Mouse (Mus musculus) forebrain, postnatal 0 days (tissue): ENCODE results near the gene Nfatc4. TPM values are rescaled to one million over a fixed set of nuclear protein-coding genes. Genes with fewer than 3 reads are reported as not detected.

Experiments
- ATAC-seq: fragments of 200-750 bp; cut with Nextera tagmentation; 2 replicates; pipeline ENCODE4 v1.8.0; 2017; ENCODE audit warnings: mild to moderate bottlenecking, moderate library complexity
- DNase-seq: peaks from one replicate; pipeline ENCODE4 v3.0.0-alpha.2; 2015
- H3K27ac ChIP-seq: fragments of 300-500 bp; sonication (generic); 2 replicates; pipeline ENCODE4 v1.5.1; 2014; ENCODE audit warnings: low read depth, mild to moderate bottlenecking, antibody characterized with exemption, low read length, moderate library complexity, mixed read lengths
- H3K27me3 ChIP-seq: fragments of 300-500 bp; sonication (generic); 2 replicates; pipeline ENCODE4 v1.6.1; 2014; ENCODE audit warnings: mild to moderate bottlenecking, low read length, mixed read lengths; ENCODE audit not compliant: insufficient read depth
- H3K36me3 ChIP-seq: fragments of 300-500 bp; sonication (generic); 2 replicates; pipeline ENCODE4 v1.6.1; 2014; ENCODE audit warnings: mild to moderate bottlenecking, moderate library complexity; ENCODE audit not compliant: insufficient read depth
- H3K4me1 ChIP-seq: fragments of 300-500 bp; sonication (generic); 2 replicates; pipeline ENCODE4 v1.6.1; 2014; ENCODE audit warnings: antibody characterized with exemption; ENCODE audit not compliant: insufficient read depth
- H3K4me2 ChIP-seq: fragments of 300-500 bp; sonication (generic); 2 replicates; pipeline ENCODE4 v1.6.1; 2014; ENCODE audit warnings: low read depth, mild to moderate bottlenecking, moderate library complexity
- H3K4me3 ChIP-seq: fragments of 300-500 bp; sonication (generic); 2 replicates; pipeline ENCODE4 v1.5.1; 2014; ENCODE audit warnings: low read depth, low read length, mixed read lengths
- H3K9ac ChIP-seq: fragments of 300-500 bp; sonication (generic); 2 replicates; pipeline ENCODE4 v1.6.1; 2014; ENCODE audit warnings: mild to moderate bottlenecking
- H3K9me3 ChIP-seq: fragments of 300-500 bp; sonication (generic); 2 replicates; pipeline ENCODE4 v1.6.1; 2016; ENCODE audit warnings: low read length
- CTCF ChIP-seq: sonication (generic); IDR thresholded peaks from 2 replicates; pipeline ENCODE4 v1.5.1; 2016; ENCODE audit warnings: antibody characterized with exemption, control low read depth, low read depth
- WGBS: fragments of 180-500 bp; shearing (Covaris S2); extraction: QIAGEN DNeasy Blood & Tissue Kit; methylation state at CpG from one replicate; pipeline ENCODE4 v1.1.7; 2014; 5-methylcytosine and 5-hydroxymethylcytosine counted together
- polyA plus RNA-seq: library from polyadenylated mRNA; unstranded; fragments of >200 nt; fragmentation: Nextera tagmentation; extraction: Ambion mirVana; gene quantifications from 2 replicates; pipeline ENCODE4 v1.2.1, GENCODE M21; 2015
- total RNA-seq: library from RNA; depleted of rRNA; stranded (reverse); fragments of >200 nt; gene quantifications from 2 replicates; pipeline ENCODE4 v1.2.3, GENCODE M21; 2014; rRNA removed

Nfatc4 gene
- total and polyA plus RNA-seq, 2 experiments from 2014 or later, result 3.9 to 11.9 TPM

GRCm38 (mm10) chr14:55882171-55882641 is 59.3 kb downstream of the Nfatc4 start:
- no peaks in the 10 kb centered on the region for H3K9me3 ChIP-seq
- no peak for TF ChIP-seq CTCF
- H3K4me2 ChIP-seq, result no peak overlapping the region
- H3K27me3 ChIP-seq, result no peaks in the 10 kb centered on the region
- no peak overlapping the region for H3K27ac ChIP-seq
- H3K4me3 ChIP-seq, result no peak overlapping the region
- H3K4me1 ChIP-seq, result peaks cover 10% of the 10 kb centered on the region
- 72% methylated on average over 6 of the region's 6 CpGs for WGBS
- ATAC-seq (no peak), DNase-seq (no peak)
- H3K36me3 ChIP-seq, result peaks cover 5% of the 10 kb centered on the region; the same call in 1 of the 2 replicates
- no peak overlapping the region for H3K9ac ChIP-seq

GRCm38 (mm10) chr14:55883149-55883661 is 60.3 kb downstream of the Nfatc4 start:
- ATAC-seq (no peak), DNase-seq (no peak)
- H3K4me1 ChIP-seq, result peaks cover 10% of the 10 kb centered on the region
- peaks cover 15% of the 10 kb centered on the region for H3K36me3 ChIP-seq
- no peaks in the 10 kb centered on the region for H3K9me3 ChIP-seq
- no peaks in the 10 kb centered on the region for H3K27me3 ChIP-seq
- H3K27ac ChIP-seq, result no peak overlapping the region
- whole genome bisulfite sequencing, result 97% methylated on average over 13 of the region's 13 CpGs
- no peak overlapping the region for H3K9ac ChIP-seq
- H3K4me3 ChIP-seq, result no peak overlapping the region
- no peak for TF ChIP-seq CTCF
- no peak overlapping the region for H3K4me2 ChIP-seq

Other genes with a start within 250 kb of the Nfatc4 start
Only the 30 nearest of the 34 such genes appear.
- 76.2 and 137 TPM in 2 replicates for gene Psme2, start 232.0 kb upstream of the Nfatc4 start, total RNA-seq
- gene Psme2, start 232.0 kb upstream of the Nfatc4 start, polyA plus RNA-seq, result 171 and 193 TPM in 2 replicates
- 13.5 and 24.2 TPM in 2 replicates for gene Rnf31, start 231.4 kb upstream of the Nfatc4 start, total RNA-seq
- 17.0 and 18.9 TPM in 2 replicates for gene Rnf31, start 231.4 kb upstream of the Nfatc4 start, polyA plus RNA-seq
- gene Irf9, start 219.6 kb upstream of the Nfatc4 start, total RNA-seq, result 16.8 and 18.1 TPM in 2 replicates
- 5.6 and 7.0 TPM in 2 replicates for gene Irf9, start 219.6 kb upstream of the Nfatc4 start, polyA plus RNA-seq
- gene Rec8, start 205.1 kb upstream of the Nfatc4 start, total RNA-seq, result 8.5 and 9.2 TPM in 2 replicates
- gene Rec8, start 205.1 kb upstream of the Nfatc4 start, polyA plus RNA-seq, result 5.9 and 7.2 TPM in 2 replicates
- gene Ipo4, start 187.2 kb upstream of the Nfatc4 start, total RNA-seq, result 79.8 and 92.0 TPM in 2 replicates
- 82.4 and 90.9 TPM in 2 replicates for gene Ipo4, start 187.2 kb upstream of the Nfatc4 start, polyA plus RNA-seq
- gene Gm49378, start 185.2 kb upstream of the Nfatc4 start, total RNA-seq, result 2.1 and 6.4 TPM in 2 replicates
- 0.97 and 1.0 TPM in 2 replicates for gene Gm49378, start 185.2 kb upstream of the Nfatc4 start, polyA plus RNA-seq
- gene Tm9sf1, start 179.3 kb upstream of the Nfatc4 start, total RNA-seq, result 26.5 and 33.4 TPM in 2 replicates
- gene Tm9sf1, start 179.3 kb upstream of the Nfatc4 start, polyA plus RNA-seq, result 36.0 and 48.4 TPM in 2 replicates
- 0.43 and 0.46 TPM in 2 replicates for gene Tssk4, start 173.0 kb upstream of the Nfatc4 start, total RNA-seq
- gene Tssk4, start 173.0 kb upstream of the Nfatc4 start, polyA plus RNA-seq, result 0.22 and 0.23 TPM in 2 replicates
- 50.8 and 51.5 TPM in 2 replicates for gene Mdp1, start 162.6 kb upstream of the Nfatc4 start, total RNA-seq
- gene Mdp1, start 162.6 kb upstream of the Nfatc4 start, polyA plus RNA-seq, result 60.0 and 63.5 TPM in 2 replicates
- 19.9 and 26.9 TPM in 2 replicates for gene Gmpr2, start 151.2 kb upstream of the Nfatc4 start, total RNA-seq
- 37.3 and 40.9 TPM in 2 replicates for gene Gmpr2, start 151.2 kb upstream of the Nfatc4 start, polyA plus RNA-seq
- gene Nedd8, start 151.0 kb upstream of the Nfatc4 start, total RNA-seq, result 132 and 192 TPM in 2 replicates
- 593 and 742 TPM in 2 replicates for gene Nedd8, start 151.0 kb upstream of the Nfatc4 start, polyA plus RNA-seq
- 16.9 and 26.3 TPM in 2 replicates for gene Tinf2, start 141.3 kb upstream of the Nfatc4 start, total RNA-seq
- gene Tinf2, start 141.3 kb upstream of the Nfatc4 start, polyA plus RNA-seq, result 18.8 and 21.5 TPM in 2 replicates
- 0.05 and 0.15 TPM in 2 replicates for gene Tgm1, start 109.2 kb upstream of the Nfatc4 start, total RNA-seq
- 0.15 and 0.21 TPM in 2 replicates for gene Tgm1, start 109.2 kb upstream of the Nfatc4 start, polyA plus RNA-seq
- 72.8 and 73.3 TPM in 2 replicates for gene Rabggta, start 100.9 kb upstream of the Nfatc4 start, total RNA-seq
- 49.4 and 56.9 TPM in 2 replicates for gene Rabggta, start 100.9 kb upstream of the Nfatc4 start, polyA plus RNA-seq
- 70.4 and 83.8 TPM in 2 replicates for gene Dhrs1, start 77.5 kb upstream of the Nfatc4 start, total RNA-seq
- gene Dhrs1, start 77.5 kb upstream of the Nfatc4 start, polyA plus RNA-seq, result 83.3 and 86.0 TPM in 2 replicates
- gene Nop9, start 77.5 kb upstream of the Nfatc4 start, total RNA-seq, result 23.3 and 34.7 TPM in 2 replicates
- gene Nop9, start 77.5 kb upstream of the Nfatc4 start, polyA plus RNA-seq, result 21.4 and 25.6 TPM in 2 replicates
- 0.23 and 0.43 TPM in 2 replicates for gene Cideb, start 64.7 kb upstream of the Nfatc4 start, total RNA-seq
- 0.20 and 0.54 TPM in 2 replicates for gene Cideb, start 64.7 kb upstream of the Nfatc4 start, polyA plus RNA-seq
- 0.38 TPM in 2 replicates for gene Ltb4r2, start 61.7 kb upstream of the Nfatc4 start, total RNA-seq
- 0.65 and 1.1 TPM in 2 replicates for gene Ltb4r2, start 61.7 kb upstream of the Nfatc4 start, polyA plus RNA-seq
- gene Ltb4r1, start 57.2 kb upstream of the Nfatc4 start, total RNA-seq, result 0.38 and 0.48 TPM in 2 replicates
- gene Ltb4r1, start 57.2 kb upstream of the Nfatc4 start, polyA plus RNA-seq, result 0.90 and 0.99 TPM in 2 replicates
- 1.6 and 3.6 TPM in 2 replicates for gene Adcy4, start 39.0 kb upstream of the Nfatc4 start, total RNA-seq
- gene Adcy4, start 39.0 kb upstream of the Nfatc4 start, polyA plus RNA-seq, result 1.6 and 1.7 TPM in 2 replicates
- 0.46 and 0.90 TPM in 2 replicates for gene Ripk3, start 34.3 kb upstream of the Nfatc4 start, total RNA-seq
- 0.86 and 2.0 TPM in 2 replicates for gene Ripk3, start 34.3 kb upstream of the Nfatc4 start, polyA plus RNA-seq
- 24.2 and 28.5 TPM in 2 replicates for gene Nynrin, start 30.9 kb downstream of the Nfatc4 start, total RNA-seq
- 4.4 and 5.5 TPM in 2 replicates for gene Nynrin, start 30.9 kb downstream of the Nfatc4 start, polyA plus RNA-seq
- gene Cbln3, start 61.2 kb downstream of the Nfatc4 start, total RNA-seq, result 0.29 and 0.46 TPM in 2 replicates
- 0.24 and 0.33 TPM in 2 replicates for gene Cbln3, start 61.2 kb downstream of the Nfatc4 start, polyA plus RNA-seq
- gene Khnyn, start 61.8 kb downstream of the Nfatc4 start, total RNA-seq, result 13.6 and 20.0 TPM in 2 replicates
- 3.2 and 5.3 TPM in 2 replicates for gene Khnyn, start 61.8 kb downstream of the Nfatc4 start, polyA plus RNA-seq
- 96.2 and 103 TPM in 2 replicates for gene Sdr39u1, start 77.1 kb downstream of the Nfatc4 start, total RNA-seq
- gene Sdr39u1, start 77.1 kb downstream of the Nfatc4 start, polyA plus RNA-seq, result 131 and 132 TPM in 2 replicates
- 0.76 and 2.6 TPM in 2 replicates for gene Cma1, start 121.5 kb downstream of the Nfatc4 start, total RNA-seq
- 3.7 and 4.4 TPM in 2 replicates for gene Cma1, start 121.5 kb downstream of the Nfatc4 start, polyA plus RNA-seq
- not detected in 2 replicates for gene Cma2, start 127.8 kb downstream of the Nfatc4 start, total RNA-seq
- not detected in 2 replicates for gene Cma2, start 127.8 kb downstream of the Nfatc4 start, polyA plus RNA-seq
- not detected in 2 replicates for gene Mcpt1, start 194.8 kb downstream of the Nfatc4 start, total RNA-seq
- not detected in 2 replicates for gene Mcpt1, start 194.8 kb downstream of the Nfatc4 start, polyA plus RNA-seq
- gene Mcpt9, start 207.4 kb downstream of the Nfatc4 start, total RNA-seq, result not detected in 2 replicates
- gene Mcpt9, start 207.4 kb downstream of the Nfatc4 start, polyA plus RNA-seq, result not detected in 2 replicates
- not detected in 2 replicates for gene Mcpt2, start 218.9 kb downstream of the Nfatc4 start, total RNA-seq
- gene Mcpt2, start 218.9 kb downstream of the Nfatc4 start, polyA plus RNA-seq, result not detected in 2 replicates